Mouse (Mus musculus) hindbrain, embryonic 12.5 days (tissue): ENCODE data around the gene Frmd8. TPM values are rescaled to one million over a fixed set of nuclear protein-coding genes. Genes with fewer than 3 reads are reported as not detected.

Experiments
- ATAC-seq: fragments of 200-750 bp; cut with Nextera tagmentation; 2 replicates; pipeline ENCODE4 v1.8.0; 2017; ENCODE audit warnings: moderate TSS enrichment; ENCODE audit not compliant: low FRiP score
- H3K27ac ChIP-seq: fragments of 300-500 bp; sonication (generic); 2 replicates; pipeline ENCODE4 v1.5.1; 2016; ENCODE audit warnings: mild to moderate bottlenecking
- H3K27me3 ChIP-seq: fragments of 300-500 bp; sonication (generic); 2 replicates; pipeline ENCODE4 v1.6.1; 2016; ENCODE audit warnings: mild to moderate bottlenecking
- H3K36me3 ChIP-seq: fragments of 300-500 bp; sonication (generic); 2 replicates; pipeline ENCODE4 v1.6.1; 2016; ENCODE audit warnings: mild to moderate bottlenecking
- H3K4me1 ChIP-seq: fragments of 300-500 bp; sonication (generic); 2 replicates; pipeline ENCODE4 v1.6.1; 2016
- H3K4me2 ChIP-seq: fragments of 300-500 bp; sonication (generic); replicated peaks from 2 replicates; pipeline ENCODE4 v1.6.1; 2016; ENCODE audit warnings: mild to moderate bottlenecking
- H3K4me3 ChIP-seq: fragments of 300-500 bp; sonication (generic); 2 replicates; pipeline ENCODE4 v1.5.1; 2016; ENCODE audit warnings: mild to moderate bottlenecking
- H3K9ac ChIP-seq: fragments of 300-500 bp; sonication (generic); 2 replicates; pipeline ENCODE4 v1.6.1; 2016; ENCODE audit warnings: mild to moderate bottlenecking, moderate library complexity
- H3K9me3 ChIP-seq: fragments of 300-500 bp; sonication (generic); replicated peaks from 2 replicates; pipeline ENCODE4 v1.6.1; 2016; ENCODE audit warnings: mild to moderate bottlenecking
- WGBS: fragments of 180-500 bp; shearing (Covaris S2); methylation state at CpG from one replicate; pipeline ENCODE4 v1.1.7; 2016; 5-methylcytosine and 5-hydroxymethylcytosine counted together
- polyA plus RNA-seq: library from polyadenylated mRNA; unstranded; fragments of >200 nt; fragmentation: Nextera tagmentation; extraction: Ambion mirVana; gene quantifications from 2 replicates; pipeline ENCODE4 v1.2.1, GENCODE M21; 2016

Frmd8 gene
- polyA plus RNA-seq, 1 experiment from 2014 or later = 29.9 TPM

- WGBS = 94% methylated on average over 5 of the region's 5 CpGs
- no peak overlapping the region for H3K9ac ChIP-seq
- H3K27me3 ChIP-seq = no peaks in the 10 kb centered on the region
- no peaks in the 10 kb centered on the region for H3K4me1 ChIP-seq
- no peak overlapping the region for H3K27ac ChIP-seq
- no peak for ATAC-seq
- no peak overlapping the region for H3K4me3 ChIP-seq
- H3K36me3 ChIP-seq = peaks cover 93% of the 10 kb centered on the region
- H3K9me3 ChIP-seq = no peaks in the 10 kb centered on the region
- H3K4me2 ChIP-seq = no peak overlapping the region
Measured at GRCm38 (mm10) chr19:5863776-5864175, 11.3 kb downstream of the Frmd8 start.

GRCm38 (mm10) chr19:5862335-5863085, 12.6 kb downstream of the Frmd8 start:
- ATAC-seq = no peak
- H3K9ac ChIP-seq = no peak overlapping the region
- H3K27me3 ChIP-seq = no peaks in the 10 kb centered on the region
- 95% methylated on average over 14 of the region's 14 CpGs for WGBS
- H3K4me2 ChIP-seq = no peak overlapping the region
- no peak overlapping the region for H3K4me3 ChIP-seq
- H3K36me3 ChIP-seq = peaks cover 91% of the 10 kb centered on the region
- no peaks in the 10 kb centered on the region for H3K4me1 ChIP-seq
- no peaks in the 10 kb centered on the region for H3K9me3 ChIP-seq
- H3K27ac ChIP-seq = no peak overlapping the region

GRCm38 (mm10) chr19:5856604-5857003, 18.5 kb downstream of the Frmd8 start:
- WGBS = 86% methylated on average over 9 of the region's 9 CpGs
- H3K36me3 ChIP-seq = peaks cover 74% of the 10 kb centered on the region

DNA sequence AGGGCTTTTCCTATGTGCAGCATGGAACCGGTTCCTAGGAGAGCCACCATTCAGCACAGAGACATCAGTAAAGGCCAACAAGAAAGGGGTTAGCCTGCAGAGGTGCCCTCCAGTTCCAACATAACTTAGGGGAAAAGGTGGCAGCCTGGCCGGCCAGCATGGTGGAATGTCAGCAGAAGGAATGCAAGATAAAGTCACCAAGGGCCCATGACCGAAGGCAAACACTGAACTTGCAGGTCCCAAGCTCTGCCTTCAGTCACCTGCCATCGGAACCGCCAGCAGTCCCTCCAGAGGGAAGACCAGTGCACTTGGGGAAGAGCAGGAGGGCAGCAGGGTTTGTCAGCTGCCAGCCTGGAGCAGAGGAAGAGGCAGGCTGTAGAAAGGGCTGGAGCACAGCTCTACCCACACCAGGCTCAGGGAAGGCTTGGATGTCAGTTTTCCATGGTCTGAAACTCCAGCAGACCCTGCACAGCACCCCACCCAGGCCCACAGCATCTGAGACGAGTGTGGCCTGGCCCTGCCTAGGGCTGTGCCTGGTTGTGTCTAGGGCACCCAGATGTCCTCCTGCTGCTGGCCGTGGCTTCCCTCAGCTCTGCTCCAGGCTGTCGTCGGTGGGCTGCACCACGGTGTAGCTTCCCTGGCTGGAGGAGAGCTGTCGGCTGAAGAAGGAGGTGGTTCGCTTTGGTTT, 22.9 kb downstream of the Frmd8 start:
- Histone ChIP-seq H3K27me3 (no peaks in the 10 kb centered on the region), H3K4me3 (no peak overlapping the region), H3K36me3 (peaks cover 38% of the 10 kb centered on the region), H3K27ac (no peak overlapping the region), H3K4me1 (peaks cover 37% of the 10 kb centered on the region), H3K4me2 (no peak overlapping the region), H3K9me3 (no peaks in the 10 kb centered on the region), H3K9ac (0 out of 2 replicates have a peak overlapping the region, but pooled peaks have one; percentile 8)
- 88% methylated on average over 12 of the region's 12 CpGs for WGBS
- ATAC-seq = no peak

More at GRCm38 (mm10) chr19:5856604-5857003, 18.5 kb downstream of the Frmd8 start:
- Histone ChIP-seq H3K9me3 (no peaks in the 10 kb centered on the region), H3K4me1 (peaks cover under 1% of the 10 kb centered on the region; the same call in 1 of the 2 replicates), H3K4me2 (no peak overlapping the region), H3K27ac (no peak overlapping the region), H3K9ac (no peak overlapping the region), H3K4me3 (no peak overlapping the region), H3K27me3 (no peaks in the 10 kb centered on the region)
- ATAC-seq = no peak

DNA sequence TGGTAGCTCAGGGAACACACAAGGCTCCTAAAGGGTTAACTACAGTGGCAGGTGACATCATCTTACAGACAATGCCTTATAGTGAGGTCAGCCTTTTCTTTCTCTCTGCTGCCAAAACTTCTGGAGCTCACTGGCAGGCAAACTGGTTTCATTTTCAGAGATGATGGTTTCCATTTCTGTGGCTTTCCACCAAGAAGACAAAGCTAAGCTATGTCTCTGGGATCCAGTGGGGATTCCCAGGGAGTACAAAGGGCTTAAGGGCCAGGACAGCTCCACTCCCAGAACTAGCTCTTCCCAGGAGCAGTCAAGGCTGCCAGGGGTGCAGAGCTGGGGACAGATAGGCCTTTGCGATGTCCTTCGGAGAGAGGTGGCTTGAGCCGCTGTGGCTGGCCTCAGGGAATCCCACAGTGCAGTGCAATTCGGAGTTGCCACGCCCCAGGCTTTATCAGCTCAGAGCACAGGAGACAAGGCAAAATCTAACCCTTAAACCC, 23.5 kb downstream of the Frmd8 start:
- ATAC-seq = no peak
- peaks cover 43% of the 10 kb centered on the region for H3K4me1 ChIP-seq
- no peak overlapping the region for H3K27ac ChIP-seq
- 81% methylated on average over 5 of the region's 5 CpGs for WGBS
- H3K4me2 ChIP-seq = no peak overlapping the region
- H3K4me3 ChIP-seq = no peak overlapping the region
- peaks cover 37% of the 10 kb centered on the region for H3K36me3 ChIP-seq
- 0 out of 2 replicates have a peak overlapping the region, but pooled peaks have one; percentile 8 for H3K9ac ChIP-seq
- H3K9me3 ChIP-seq = no peaks in the 10 kb centered on the region
- no peaks in the 10 kb centered on the region for H3K27me3 ChIP-seq

- Histone ChIP-seq H3K27ac (no peak overlapping the region), H3K4me1 (peaks cover 43% of the 10 kb centered on the region), H3K27me3 (no peaks in the 10 kb centered on the region), H3K9ac (no peak overlapping the region), H3K36me3 (peaks cover 31% of the 10 kb centered on the region), H3K4me2 (no peak overlapping the region), H3K4me3 (no peak overlapping the region), H3K9me3 (no peaks in the 10 kb centered on the region)
- WGBS = 90% methylated on average over 3 of the region's 3 CpGs
- ATAC-seq = no peak
Measured at GRCm38 (mm10) chr19:5850860-5851259, 24.2 kb downstream of the Frmd8 start.

- Histone ChIP-seq H3K27me3 (no peaks in the 10 kb centered on the region), H3K4me2 (0 out of 2 replicates have a peak overlapping the region, but pooled peaks have one; percentile 8), H3K9ac (no peak overlapping the region), H3K27ac (no peak overlapping the region), H3K36me3 (peaks cover 22% of the 10 kb centered on the region), H3K4me3 (no peak overlapping the region), H3K4me1 (peaks cover 49% of the 10 kb centered on the region), H3K9me3 (no peaks in the 10 kb centered on the region)
- 32% methylated on average over 11 of the region's 11 CpGs for WGBS
- ATAC-seq = no peak
Measured at GRCm38 (mm10) chr19:5849843-5850527, 25.1 kb downstream of the Frmd8 start.

DNA sequence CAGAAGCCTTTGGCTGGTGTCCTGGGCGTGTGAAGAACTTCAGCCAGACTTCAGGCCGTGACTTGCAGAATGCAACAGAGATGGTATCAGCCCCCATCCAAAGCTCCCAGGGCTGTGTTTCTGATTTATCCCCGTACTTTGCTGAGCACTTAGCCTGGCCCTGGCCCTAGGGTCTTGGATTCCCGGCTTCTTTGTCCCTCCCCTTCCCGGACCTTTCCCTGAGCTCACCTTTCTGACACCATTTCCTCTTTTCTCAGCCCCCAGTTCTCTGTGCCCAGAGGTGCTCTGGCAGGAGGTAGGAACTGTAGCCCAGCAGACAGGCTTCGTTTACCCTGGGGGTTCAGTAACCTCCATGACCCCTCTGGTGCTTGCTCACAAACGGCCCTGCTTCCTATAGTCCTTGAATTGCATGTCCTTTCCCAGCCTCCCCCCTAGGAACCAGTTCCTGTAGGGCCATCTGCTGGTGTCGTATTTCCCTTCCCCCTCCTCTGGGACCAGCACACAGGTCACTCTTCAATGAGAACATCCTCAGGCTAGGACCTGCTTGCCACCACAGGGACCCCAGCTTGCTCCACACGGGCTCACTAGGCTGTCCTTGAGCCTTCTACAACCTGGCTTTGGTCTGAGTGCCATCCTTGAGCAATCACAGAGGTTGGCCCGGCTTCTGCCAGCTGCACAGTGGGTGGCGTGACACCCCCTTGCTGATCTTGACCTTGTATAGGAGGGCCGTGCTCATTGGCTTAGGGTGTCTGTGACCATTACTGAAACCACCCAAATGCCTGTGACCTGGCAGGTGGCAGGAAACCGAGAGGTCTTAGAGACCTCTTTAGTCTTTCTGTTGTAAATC, 26.0 kb downstream of the Frmd8 start:
- 34% methylated on average over 13 of the region's 13 CpGs for WGBS
- H3K9ac ChIP-seq = peak overlapping the region; percentile 28
- H3K4me3 ChIP-seq = no peak overlapping the region
- no peaks in the 10 kb centered on the region for H3K27me3 ChIP-seq
- peaks cover 59% of the 10 kb centered on the region for H3K4me1 ChIP-seq
- H3K4me2 ChIP-seq = peak overlapping the region; percentile 56
- peak overlapping the region; percentile 96 for H3K27ac ChIP-seq
- H3K9me3 ChIP-seq = no peaks in the 10 kb centered on the region
- no peak for ATAC-seq
- peaks cover 22% of the 10 kb centered on the region for H3K36me3 ChIP-seq

- H3K4me3 ChIP-seq = no peak overlapping the region
Measured at GRCm38 (mm10) chr19:5848032-5848825, 26.8 kb downstream of the Frmd8 start.

GRCm38 (mm10) chr19:5847306-5847796, 27.7 kb downstream of the Frmd8 start:
- Histone ChIP-seq H3K9me3 (no peaks in the 10 kb centered on the region), H3K9ac (peak overlapping the region; percentile 28; the same call in 1 of the 2 replicates), H3K4me2 (peak overlapping the region; percentile 56), H3K36me3 (peaks cover 10% of the 10 kb centered on the region), H3K27ac (peak overlapping the region; percentile 96), H3K4me1 (peaks cover 75% of the 10 kb centered on the region), H3K27me3 (no peaks in the 10 kb centered on the region), H3K4me3 (no peak overlapping the region)
- no peak for ATAC-seq
- 37% methylated on average over 4 of the region's 4 CpGs for WGBS

More at GRCm38 (mm10) chr19:5848032-5848825, 26.8 kb downstream of the Frmd8 start:
- Histone ChIP-seq H3K36me3 (peaks cover 18% of the 10 kb centered on the region), H3K27me3 (no peaks in the 10 kb centered on the region), H3K4me2 (peak overlapping the region; percentile 56), H3K9me3 (no peaks in the 10 kb centered on the region), H3K4me1 (peaks cover 67% of the 10 kb centered on the region), H3K27ac (peak overlapping the region; percentile 96), H3K9ac (peak overlapping the region; percentile 28)
- 59% methylated on average over 14 of the region's 14 CpGs for WGBS
- no peak for ATAC-seq
